Mouse (Mus musculus): ENCODE data around the gene Dnajc8. TPM values are rescaled to one million over a fixed set of nuclear protein-coding genes. Genes with fewer than 3 reads are reported as not detected.

Dnajc8 gene
- total RNA-seq, 2 experiments from 2014 or later: 47.2 to 59.3 TPM

DNA sequence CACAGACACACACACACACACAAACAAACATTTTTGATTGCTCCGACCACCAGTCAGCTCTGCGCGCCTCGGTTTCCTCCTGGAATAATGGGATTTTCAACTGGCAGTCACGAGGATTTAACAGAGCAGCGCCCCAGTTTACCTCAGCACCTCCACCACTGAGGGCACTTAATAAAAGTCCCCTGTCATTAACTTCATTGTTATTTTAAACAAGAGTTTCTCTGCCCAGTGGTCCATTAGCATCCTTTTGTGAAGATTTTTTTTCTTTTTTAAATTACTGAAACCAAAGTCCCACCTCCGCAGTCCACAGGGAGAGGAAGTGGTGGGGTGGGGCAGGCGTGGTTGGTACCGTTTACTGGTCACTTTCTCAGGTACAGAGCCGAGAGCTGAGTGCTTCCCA is 29.6 kb upstream of the Dnajc8 start:
- TF ChIP-seq CTCF (IDR thresholded peaks at IDR 0.05): no peak
- DNase-seq: no peak
- Histone ChIP-seq H3K27ac (no peak overlapping the region), H3K4me3 (no peak overlapping the region)
- intact Hi-C loops (cut with DNase I): no loop called here

DNA sequence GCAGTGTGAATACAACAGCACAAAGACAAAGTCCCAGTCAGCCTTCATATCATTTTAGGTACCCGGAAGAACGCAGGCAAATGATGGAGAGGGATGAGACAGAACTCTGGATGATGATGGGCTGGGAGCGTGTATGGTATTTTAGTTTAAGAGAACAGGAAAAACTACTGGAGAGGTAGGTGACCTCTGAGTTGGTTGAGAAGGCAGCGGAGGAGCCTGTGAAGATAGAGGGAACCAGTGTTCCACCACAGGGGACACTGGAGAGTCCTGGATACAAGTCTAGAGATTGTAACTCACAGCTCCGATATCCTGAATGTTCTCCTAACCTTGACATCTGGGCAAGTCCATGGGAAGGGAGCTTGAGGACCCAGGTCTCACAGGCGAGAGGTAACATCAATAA is 29.1 kb upstream of the Dnajc8 start:
- Histone ChIP-seq H3K4me3 (no peak overlapping the region), H3K27ac (no peak overlapping the region)
- DNase-seq: no peak
- intact Hi-C loops (cut with DNase I): no loop called here
- no peak for TF ChIP-seq CTCF (IDR thresholded peaks at IDR 0.05)

GRCm38 (mm10) chr4:132507210-132507609 is 28.1 kb upstream of the Dnajc8 start:
- no peak overlapping the region for H3K4me3 ChIP-seq

GRCm38 (mm10) chr4:132509621-132510296 is 25.6 kb upstream of the Dnajc8 start:
- TF ChIP-seq CTCF (IDR thresholded peaks at IDR 0.05): no peak
- peak; percentile 78 for DNase-seq
- intact Hi-C loops (cut with DNase I): loop anchor here (2.0 to 10.0 kb wide), 2 partner anchors 87 to 235 kb away; partner anchors contain the start of genes Phactr4 and Taf12
- H3K27ac ChIP-seq: peak overlapping the region; percentile 91
- H3K4me3 ChIP-seq: peak overlapping the region; percentile 98

More at GRCm38 (mm10) chr4:132507210-132507609, 28.1 kb upstream of the Dnajc8 start:
- DNase-seq: no peak
- no peak for TF ChIP-seq CTCF (IDR thresholded peaks at IDR 0.05)
- no peak overlapping the region for H3K27ac ChIP-seq
- intact Hi-C loops (cut with DNase I): no loop called here

DNA sequence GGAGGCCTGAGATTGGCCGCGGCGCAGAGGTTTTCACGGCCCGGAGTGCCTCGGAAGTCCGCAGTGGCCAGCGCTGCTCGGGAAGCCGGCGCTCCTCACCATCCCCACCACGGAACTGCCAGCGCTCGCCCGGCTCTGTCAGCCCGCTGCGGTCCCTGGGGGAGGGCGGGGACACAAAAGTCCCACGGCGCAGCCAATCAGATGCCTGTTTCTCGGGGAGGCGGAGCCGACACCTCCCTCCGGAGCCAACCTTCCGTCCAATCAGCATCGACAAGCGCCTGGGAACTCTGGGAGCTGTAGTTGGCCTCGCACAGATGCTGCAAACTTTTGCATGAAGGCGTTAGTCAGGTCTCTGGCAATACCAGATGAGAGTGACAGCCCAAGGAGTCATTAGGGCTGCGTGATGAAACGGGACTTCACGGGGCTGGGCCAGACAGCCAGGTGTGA is 25.0 kb upstream of the Dnajc8 start, which contains the start of gene Sesn2:
Gene Sesn2, minus strand, starts transcription at position 150 of the 447 bp plus-strand sequence.
- 0 out of 2 replicates have a peak, but pooled peaks have one; percentile 1 for TF ChIP-seq CTCF (IDR thresholded peaks at IDR 0.05)
- intact Hi-C loops (cut with DNase I): loop anchor here (2.0 to 10.0 kb wide), 2 partner anchors 88 to 236 kb away; partner anchors contain the start of genes Phactr4 and Taf12

DNA sequence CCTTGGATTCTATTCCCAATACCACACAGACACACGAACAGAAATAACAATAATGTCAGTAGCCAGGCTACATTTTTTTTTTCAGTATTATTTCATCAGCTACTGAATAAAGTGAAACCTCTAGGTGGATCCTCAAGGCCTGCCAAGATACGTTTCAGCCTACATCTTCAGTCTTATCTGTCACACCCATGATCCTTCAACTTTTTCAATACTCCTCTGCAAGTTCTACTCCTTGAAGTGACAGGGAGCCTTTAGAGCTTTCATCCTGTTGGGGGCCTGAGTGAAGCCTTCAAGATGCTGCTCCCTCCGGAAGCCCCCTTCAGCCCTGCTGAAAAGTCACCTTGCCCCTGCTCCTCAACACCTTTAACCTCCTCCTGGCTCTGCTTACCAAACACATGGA is 23.3 kb upstream of the Dnajc8 start:
- Histone ChIP-seq H3K4me3 (no peak overlapping the region), H3K27ac (no peak overlapping the region)
- DNase-seq: no peak
- no peak for TF ChIP-seq CTCF (IDR thresholded peaks at IDR 0.05)
- intact Hi-C loops (cut with DNase I): loop anchor here (10.0 kb wide), 1 partner anchor 237 kb away; the partner anchor contains the start of gene Taf12

More for the DNA sequence above, 25.0 kb upstream of the Dnajc8 start, which contains the start of gene Sesn2:
- DNase-seq: peak; percentile 99
- H3K4me3 ChIP-seq: peak within 1 kb of the TSS; percentile 98
- H3K27ac ChIP-seq: peak within 1 kb of the TSS; percentile 91

DNA sequence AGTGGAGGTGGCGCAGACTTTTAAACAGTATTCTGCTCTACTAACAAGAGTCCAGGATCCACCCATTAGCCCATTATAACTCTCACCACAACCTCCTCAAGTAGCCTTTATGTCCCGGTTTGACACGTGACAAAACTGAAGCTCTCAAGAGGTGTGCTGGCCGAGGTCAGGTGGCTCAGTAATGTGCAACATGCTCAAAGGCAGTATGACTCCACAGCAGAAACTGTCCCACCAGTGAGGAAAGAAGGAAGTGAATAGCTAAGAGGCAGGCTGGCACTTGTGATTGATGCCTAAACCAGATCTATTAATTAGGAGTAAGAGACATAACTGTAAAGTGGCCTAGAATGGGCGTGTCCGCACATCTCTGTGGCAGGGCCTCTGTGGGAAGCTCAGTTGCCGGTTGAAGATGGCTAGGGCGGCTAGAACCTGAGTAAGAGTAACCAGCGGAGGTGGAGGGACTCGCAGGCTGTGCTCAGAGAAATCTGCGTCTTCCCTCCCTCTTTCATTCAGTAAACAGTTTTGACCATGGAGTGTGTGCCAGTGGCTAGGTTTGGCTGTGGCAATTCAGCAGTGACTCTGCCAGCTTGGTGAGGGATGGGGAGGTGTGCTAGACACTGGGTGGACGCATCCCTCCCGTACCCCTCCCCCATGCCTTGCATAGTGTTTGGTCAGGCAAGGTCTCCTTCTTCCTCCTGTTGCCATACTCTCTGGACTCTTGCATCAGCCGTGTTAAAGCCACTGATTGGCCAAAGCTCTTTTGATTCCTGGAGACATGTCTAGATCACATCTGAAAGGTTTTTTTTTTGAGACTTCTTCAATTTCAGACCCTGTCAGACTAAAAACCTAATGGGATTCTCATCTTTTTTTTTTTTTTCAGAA is 21.7 kb upstream of the Dnajc8 start:
- Histone ChIP-seq H3K27ac (no peak overlapping the region), H3K4me3 (no peak overlapping the region)
- TF ChIP-seq CTCF (IDR thresholded peaks at IDR 0.05): no peak
- DNase-seq: no peak
- intact Hi-C loops (cut with DNase I): loop anchor here (1.0 to 10.0 kb wide), 2 partner anchors 49 to 239 kb away; partner anchors contain the start of gene Taf12

DNA sequence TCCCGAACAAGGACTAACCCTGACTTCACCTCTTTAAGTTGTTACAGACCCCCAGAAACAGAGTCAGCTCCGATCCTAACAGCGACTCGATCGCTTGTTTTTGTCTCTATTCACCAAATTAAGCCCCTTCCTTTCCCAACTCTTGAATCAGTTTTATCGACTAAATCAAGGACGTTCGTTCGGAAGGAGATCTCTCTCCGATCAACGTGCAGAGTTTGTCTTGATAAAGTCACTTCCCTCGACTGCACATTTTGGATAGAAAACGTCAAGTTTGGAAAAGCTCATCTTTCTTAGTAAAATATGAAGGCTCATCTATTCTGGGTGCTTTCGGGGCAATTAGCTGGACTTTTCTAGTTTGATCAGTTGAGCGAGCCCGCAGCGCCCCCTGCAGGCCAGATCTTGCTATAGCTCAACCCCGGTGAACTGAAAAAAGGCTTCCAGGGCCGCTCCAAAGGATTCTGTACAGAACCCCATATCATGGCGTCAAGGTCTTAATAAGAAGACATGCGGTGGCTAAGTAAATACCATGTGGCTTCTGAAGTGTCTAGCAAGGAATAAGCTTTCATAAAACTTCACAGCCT is 20.7 kb upstream of the Dnajc8 start:
- Histone ChIP-seq H3K4me3 (peak overlapping the region; percentile 76), H3K27ac (peak overlapping the region; percentile 97)
- intact Hi-C loops (cut with DNase I): loop anchor here (1.0 to 10.0 kb wide), 2 partner anchors 50 to 240 kb away; partner anchors contain the start of gene Taf12
- TF ChIP-seq CTCF (IDR thresholded peaks at IDR 0.05): peak; percentile 94
- peak; percentile 89 for DNase-seq

DNA sequence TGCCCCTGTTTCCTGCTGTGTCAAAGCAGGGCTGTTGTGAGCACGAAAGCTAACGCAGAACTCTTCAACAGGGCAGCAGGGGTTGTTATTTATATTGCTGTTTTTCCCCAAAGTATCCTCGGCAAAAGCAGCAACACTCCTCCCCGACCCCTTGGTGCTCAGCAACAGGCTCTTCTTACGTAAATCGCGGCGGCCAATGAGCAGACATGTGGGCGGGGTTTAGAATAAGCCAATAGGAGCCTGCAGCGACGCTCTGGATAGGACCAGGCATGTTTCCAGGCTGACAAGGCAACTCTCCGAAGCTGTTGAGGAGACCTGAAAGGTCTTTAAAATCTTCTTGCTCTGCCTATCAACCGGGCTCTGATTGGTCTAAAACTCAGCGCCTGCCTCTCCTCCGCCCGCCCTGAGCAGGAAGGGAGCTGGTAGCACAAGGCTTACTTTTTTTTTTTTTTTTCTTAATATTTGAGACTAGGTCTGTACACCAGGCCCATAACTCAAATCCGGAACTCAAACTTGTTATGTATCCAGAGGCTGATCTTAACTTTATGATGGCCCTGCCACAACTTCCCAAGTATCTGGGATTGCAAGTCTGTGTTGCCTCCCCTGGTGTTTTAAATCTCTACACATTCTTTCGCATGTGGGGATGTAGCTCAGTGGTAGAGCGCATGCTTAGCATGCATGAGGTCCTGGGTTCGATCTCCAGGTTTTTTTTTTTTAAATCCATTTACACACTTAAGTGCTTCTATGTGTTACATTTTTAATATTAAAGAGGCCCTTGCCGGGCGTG is 19.8 kb upstream of the Dnajc8 start:
- Histone ChIP-seq H3K4me3 (peak overlapping the region; percentile 76), H3K27ac (peak overlapping the region; percentile 97)
- peak; percentile 95 for DNase-seq
- no peak for TF ChIP-seq CTCF (IDR thresholded peaks at IDR 0.05)
- intact Hi-C loops (cut with DNase I): loop anchor here (10.0 kb wide), 1 partner anchor 241 kb away; the partner anchor contains the start of gene Taf12

GRCm38 (mm10) chr4:132518066-132518465 is 17.3 kb upstream of the Dnajc8 start:
- H3K4me3 ChIP-seq: no peak overlapping the region
- intact Hi-C loops (cut with DNase I): loop anchor here (2.0 to 10.0 kb wide), 2 partner anchors 15 to 243 kb away; partner anchors contain the start of genes Atpif1 and Taf12
- no peak for TF ChIP-seq CTCF (IDR thresholded peaks at IDR 0.05)
- no peak overlapping the region for H3K27ac ChIP-seq
- no peak for DNase-seq

GRCm38 (mm10) chr4:132519188-132519587 is 16.2 kb upstream of the Dnajc8 start:
- no peak for DNase-seq
- Histone ChIP-seq H3K27ac (no peak overlapping the region), H3K4me3 (no peak overlapping the region)
- intact Hi-C loops (cut with DNase I): loop anchor here (2.0 to 10.0 kb wide), 2 partner anchors 14 to 244 kb away; partner anchors contain the start of genes Atpif1 and Taf12
- no peak for TF ChIP-seq CTCF (IDR thresholded peaks at IDR 0.05)

Measured in gastrocnemius, adult 2 months (tissue).